Mouse (Mus musculus): ENCODE measurements around the gene Sh3bp5.
"Not testable (repeated sequence)": the region's sequence is repeated elsewhere in the genome, so short reads cannot be mapped to it uniquely, and the experiment has no call there.

Sh3bp5 gene

DNA sequence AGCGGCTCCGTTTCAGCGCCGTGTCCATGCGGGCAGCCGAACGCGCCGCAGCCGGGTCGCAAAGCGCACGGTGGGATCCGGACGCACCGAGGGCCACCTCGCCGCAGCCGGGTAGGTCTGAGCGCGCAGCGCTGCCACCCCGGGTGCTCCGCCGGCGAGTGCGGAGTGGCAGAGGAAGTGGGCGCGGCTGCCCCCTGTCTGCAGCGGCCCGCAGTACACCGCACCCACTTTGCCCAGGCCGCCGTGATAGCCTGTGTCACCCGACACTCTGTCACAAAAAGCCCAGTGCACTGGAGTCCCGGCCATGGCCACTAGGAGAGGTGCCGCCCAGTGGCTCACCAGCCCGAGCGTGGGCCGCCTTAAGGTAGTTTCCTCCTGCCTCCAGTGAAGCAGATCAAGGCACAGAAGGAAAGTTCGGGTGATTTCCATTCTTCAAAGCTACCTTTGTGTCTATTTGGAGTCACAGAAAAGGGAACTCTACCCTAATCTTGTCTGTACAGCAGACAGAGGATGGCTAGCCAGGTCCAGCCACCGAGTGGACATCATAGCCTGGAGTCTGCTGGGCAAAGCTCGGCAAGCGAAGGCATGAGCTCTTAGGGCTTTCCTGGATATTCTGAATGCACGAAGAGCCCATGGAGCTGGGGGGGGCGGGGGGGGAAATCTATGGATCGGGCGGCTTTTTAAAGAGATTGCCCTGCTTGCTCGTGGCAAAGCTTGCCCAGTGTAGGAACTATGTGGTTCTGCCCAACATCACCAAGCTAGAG lies at the start of gene Sh3bp5:
Sh3bp5 (minus strand) TSS at position 149 of the 764 bp plus-strand sequence.
- peak; percentile 97 for DNase-seq (ENCODE audit: low spot score)

- no peak for DNase-seq (ENCODE audit: low spot score)
Observed at GRCm38 (mm10) chr14:31482417-31482816, 46.5 kb upstream of the Sh3bp5 start.

DNA sequence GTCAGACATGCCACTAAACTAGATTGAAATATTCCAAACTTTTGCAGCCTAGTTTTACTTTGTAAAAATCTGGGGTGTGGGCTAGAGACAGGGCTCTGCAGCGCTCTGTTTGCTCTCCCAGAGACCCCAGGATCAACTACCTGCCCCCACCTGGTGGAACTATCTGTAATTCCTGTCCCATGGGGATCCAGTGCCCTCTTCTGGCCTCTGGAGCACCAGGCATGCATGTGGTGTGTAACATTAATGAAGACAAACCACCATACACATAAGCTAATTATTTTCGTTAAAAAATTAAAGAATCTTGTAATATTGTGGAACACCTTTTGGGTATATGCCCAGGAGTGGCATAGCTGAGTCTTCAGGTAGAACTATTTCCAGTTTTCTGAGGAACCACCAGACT lies 37.4 kb upstream of the Sh3bp5 start:
- no peak for DNase-seq (ENCODE audit: low spot score)

GRCm38 (mm10) chr14:31472451-31473061 lies 36.7 kb upstream of the Sh3bp5 start:
- peak; percentile 50 for DNase-seq (ENCODE audit: low spot score)

GRCm38 (mm10) chr14:31469711-31470110 lies 33.8 kb upstream of the Sh3bp5 start:
- DNase-seq (ENCODE audit: low spot score), result no peak

DNA sequence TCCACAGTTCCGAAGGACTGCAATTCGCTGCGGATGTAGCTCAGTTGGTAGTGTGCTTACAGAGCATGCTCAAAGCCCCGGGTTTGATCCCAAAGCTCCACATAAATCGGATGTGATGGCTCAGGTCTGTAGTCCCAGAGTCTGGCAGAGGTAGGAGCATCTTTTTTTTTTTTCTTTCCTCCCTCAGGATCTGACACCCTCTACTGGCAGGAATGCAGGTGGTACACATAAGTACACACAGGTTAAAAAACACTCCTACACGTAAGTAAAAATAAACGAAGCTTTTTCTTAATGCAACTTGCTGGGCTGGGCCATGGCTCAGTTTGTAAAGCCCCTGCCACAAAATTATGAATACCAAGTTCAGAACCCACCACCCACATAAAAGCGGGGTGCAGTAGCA lies 28.3 kb upstream of the Sh3bp5 start:
- DNase-seq (ENCODE audit: low spot score), result no peak

DNA sequence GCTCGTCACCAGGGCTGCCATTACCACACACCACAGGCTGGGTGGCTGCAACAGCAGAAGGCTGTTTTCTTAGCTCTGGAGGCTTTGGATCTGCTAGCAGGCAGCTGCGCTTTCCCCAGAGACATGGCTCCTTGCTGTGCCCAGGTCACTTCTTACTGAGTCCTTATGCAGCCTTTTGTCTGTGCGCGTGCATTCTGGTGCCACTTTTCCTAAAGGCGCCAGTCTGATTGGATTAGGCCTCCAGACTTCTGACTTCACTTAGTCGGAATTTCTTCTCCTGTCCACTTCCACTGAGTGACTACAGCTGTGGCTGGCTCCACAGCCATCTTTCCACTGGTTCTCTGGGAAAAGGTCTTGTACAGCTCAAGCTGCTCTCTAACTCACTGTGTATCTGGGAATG lies 27.0 kb upstream of the Sh3bp5 start:
- no peak for DNase-seq (ENCODE audit: low spot score)

- DNase-seq (ENCODE audit: low spot score), result peak; percentile 31
Observed at GRCm38 (mm10) chr14:31462226-31462625, 26.3 kb upstream of the Sh3bp5 start.

DNA sequence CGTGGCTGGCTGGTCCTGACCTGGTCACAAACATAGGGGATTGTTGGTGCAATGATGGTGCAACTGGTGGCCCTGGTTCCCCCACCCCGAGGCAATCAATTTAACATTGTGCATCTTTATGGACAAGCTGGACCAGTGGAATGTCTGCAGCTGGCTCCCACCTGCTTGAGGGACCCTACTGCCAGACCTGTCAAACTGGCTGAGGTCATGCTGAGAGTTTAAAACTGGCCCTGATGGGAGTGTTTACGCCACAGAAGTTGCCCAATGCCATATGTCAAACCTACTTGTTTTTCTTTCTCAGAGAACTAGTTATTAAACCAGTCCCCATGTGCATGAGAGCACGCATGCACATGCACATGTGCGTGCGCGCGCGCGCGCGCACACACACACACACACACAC lies 22.1 kb upstream of the Sh3bp5 start:
- no peak for DNase-seq (ENCODE audit: low spot score)

- no peak for DNase-seq (ENCODE audit: low spot score)
Observed at GRCm38 (mm10) chr14:31456064-31456721, 20.3 kb upstream of the Sh3bp5 start.

- DNase-seq (ENCODE audit: low spot score), result peak; percentile 28
Observed at GRCm38 (mm10) chr14:31454849-31455566, 19.1 kb upstream of the Sh3bp5 start.

GRCm38 (mm10) chr14:31453946-31454345 lies 18.1 kb upstream of the Sh3bp5 start:
- DNase-seq (ENCODE audit: low spot score), result not testable (repeated sequence)

- DNase-seq (ENCODE audit: low spot score), result no peak
Observed at GRCm38 (mm10) chr14:31448994-31449393, 13.1 kb upstream of the Sh3bp5 start.

DNA sequence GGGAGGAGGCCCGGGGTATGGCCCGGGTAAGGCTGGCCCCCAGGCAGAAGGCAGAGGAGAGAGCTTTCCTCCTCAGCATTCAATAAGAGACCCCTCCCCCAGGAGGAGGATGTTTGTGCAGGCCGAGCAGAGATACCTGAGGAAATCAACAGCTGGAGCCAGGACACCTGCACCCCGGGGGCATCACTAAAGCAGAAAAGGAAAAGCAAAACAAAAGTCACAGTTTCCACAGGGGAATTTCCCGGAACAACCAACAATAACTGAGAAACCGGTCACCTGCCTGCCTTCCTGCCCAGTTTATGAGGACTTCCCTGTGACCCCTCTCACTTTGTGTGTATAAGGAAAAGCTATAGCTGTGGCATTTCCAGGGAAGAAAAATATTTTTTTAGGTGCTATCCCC lies 7.7 kb upstream of the Sh3bp5 start:
- DNase-seq (ENCODE audit: low spot score), result no peak

DNA sequence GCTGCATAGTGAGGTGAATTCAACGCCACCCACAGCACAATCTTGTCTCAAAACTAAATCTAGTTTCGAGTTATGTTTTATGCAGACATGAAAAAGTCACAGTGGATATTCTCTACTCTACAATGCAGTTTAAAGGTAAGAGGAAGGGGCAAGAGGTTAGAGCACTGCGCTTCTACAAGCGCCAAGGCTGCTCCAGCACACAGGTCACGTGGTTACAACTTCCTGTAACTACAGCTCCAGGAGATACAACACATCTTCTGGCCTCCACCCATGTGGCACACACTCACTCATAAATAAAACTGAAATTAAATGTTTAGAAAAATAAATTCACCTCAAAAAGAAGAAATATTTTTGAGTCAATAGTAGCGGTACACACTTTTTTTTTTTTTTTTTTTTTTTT lies 4.8 kb upstream of the Sh3bp5 start:
- DNase-seq (ENCODE audit: low spot score), result peak; percentile 48

GRCm38 (mm10) chr14:31440230-31440629 lies 4.4 kb upstream of the Sh3bp5 start:
- DNase-seq (ENCODE audit: low spot score), result no peak

DNA sequence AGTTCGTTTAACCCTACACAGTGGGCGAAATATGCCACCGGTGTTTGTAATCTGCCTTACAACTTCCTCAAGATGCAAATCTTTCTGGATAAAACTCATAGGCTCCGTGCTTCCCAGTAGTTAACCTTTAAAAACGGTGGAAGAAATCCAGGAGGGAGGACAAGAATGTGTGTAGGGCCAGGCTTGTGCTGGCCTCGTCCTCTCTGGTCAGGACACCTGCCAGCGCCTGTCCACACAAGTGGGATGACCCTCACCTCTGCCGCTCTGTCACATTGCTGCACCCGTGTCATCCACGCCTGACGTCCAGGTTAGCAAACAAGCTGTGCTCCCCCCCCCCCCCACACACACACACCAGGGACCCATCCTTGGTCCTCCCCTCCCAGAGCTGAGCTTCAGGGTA lies 3.4 kb upstream of the Sh3bp5 start:
- no peak for DNase-seq (ENCODE audit: low spot score)

DNA sequence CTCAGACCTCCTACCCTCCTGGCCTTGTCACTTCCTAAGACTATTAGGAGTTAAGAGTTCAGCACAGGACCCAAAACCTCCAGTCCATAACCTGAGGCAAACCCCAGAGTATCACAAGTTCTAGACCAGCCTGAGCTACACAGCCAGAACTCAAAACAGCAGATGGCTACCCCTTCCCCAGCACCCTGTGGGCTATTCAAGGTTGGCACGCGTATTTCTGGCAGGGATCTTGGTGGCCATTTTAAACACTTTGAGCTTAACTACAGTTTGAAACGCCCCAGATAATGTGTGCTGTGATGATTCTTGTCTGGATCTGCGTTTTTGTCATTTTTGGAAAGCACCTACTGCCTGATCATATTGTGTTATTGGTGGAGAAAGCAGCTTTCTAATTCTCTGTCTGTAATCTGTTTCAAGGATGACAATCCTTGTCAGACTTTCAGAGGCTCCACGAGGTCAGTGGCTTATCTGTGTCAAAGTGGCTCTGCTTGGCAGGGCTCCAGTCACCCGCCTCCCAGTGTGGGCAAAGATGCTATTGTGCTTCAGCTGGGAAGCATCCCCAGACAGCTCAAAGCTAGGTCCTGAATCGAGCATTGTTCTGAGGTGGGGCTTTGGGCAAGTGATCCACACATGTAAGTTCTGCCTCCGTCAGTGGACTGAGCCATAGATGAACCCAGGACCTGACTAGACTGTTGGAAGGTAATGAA lies 2.1 kb upstream of the Sh3bp5 start:
- DNase-seq (ENCODE audit: low spot score), result no peak

DNA sequence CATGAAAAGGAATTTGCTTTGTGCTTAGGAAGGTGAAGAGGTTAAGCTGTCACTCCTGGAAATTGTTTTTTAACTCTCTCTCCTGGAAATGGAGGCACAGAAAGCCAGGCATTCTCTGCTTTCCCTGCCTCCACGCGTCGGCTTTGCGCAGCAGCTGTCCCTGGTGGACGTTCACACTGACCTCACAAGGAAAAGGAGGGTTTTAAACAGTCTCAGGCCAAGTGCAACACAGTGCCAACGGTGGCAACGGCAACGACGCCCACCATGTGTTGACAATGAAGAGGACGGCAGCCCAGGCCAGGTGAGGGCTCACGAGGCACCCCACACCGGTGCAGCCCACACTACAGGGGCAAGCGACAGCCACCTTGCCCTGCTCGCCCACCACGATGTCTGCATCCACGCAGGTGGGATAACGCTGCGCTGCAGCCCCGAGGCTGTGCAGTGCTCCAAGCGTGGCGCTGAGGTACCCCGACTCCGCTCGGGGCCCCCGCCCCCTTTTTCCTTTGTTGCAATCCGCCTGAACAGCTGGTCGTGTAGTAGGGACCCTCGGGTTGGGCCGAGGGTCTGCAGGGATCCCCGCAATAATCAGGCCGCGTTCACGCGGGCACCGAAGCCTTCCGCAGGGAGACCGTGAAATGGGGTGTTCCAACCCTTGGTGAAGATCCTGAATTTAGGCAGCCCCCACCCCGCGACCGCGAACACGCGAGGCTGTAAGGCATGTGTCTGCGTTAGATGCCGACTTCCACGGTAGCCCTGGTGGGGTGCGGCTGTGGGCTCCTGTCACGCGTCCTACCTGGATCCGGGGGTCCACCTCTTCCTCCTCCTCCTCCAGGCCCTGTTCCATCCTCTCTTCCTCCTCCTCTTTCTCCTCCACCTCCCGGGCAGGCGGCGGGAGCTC lies 611 bp downstream of the Sh3bp5 start:
- peak; percentile 14 for DNase-seq (ENCODE audit: low spot score)

DNA sequence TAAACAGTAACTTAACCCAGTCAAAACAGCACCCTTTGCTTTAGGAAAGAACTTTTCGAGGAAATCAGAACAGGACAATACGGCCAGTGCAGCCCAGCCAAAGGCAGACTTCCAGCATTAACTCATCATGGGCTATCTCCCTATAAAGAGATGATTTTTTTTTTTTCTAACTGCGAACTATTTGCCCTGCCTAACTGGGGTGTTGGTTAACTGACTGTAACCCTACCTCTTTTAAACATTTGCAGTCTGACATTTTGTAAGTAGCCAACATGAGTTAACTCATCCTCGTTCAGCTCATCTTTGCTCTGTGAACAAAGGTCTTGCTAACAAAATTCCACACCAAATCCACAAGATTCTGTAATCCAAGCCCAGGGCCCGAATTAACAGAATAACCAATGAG lies 1.5 kb downstream of the Sh3bp5 start:
- no peak for DNase-seq (ENCODE audit: low spot score)

DNA sequence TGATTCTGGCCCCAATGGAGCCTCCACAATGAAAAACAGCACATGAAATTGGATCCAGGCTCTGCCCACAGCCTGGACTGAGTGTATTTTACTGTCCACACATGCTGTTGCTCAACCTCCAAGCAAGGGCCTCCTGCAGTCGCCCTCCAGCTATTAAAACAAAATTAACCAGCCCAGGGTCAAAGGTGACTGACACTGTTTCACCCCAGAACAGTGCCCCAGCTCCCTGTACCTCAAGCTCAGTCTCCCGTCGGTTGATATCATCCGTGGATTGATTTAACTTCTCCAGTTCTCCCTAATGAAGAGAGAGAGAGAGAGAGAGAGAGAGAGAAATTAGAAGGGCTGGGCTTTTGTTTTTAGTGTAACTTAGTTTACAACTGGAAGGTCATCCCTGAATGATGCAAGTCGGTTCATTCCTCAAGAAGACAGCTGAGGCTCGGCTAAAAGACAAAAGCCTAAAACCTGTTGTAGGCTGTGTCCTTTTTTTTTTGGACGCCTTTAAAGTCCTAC lies 2.0 kb downstream of the Sh3bp5 start:
- no peak for DNase-seq (ENCODE audit: low spot score)

Data from T-cell, adult 2 months (primary cell).